Mouse (Mus musculus): ENCODE data around the gene Angptl2. TPM values are rescaled to one million over a fixed set of nuclear protein-coding genes. Genes with fewer than 3 reads are reported as not detected.
"Not testable (repeated sequence)": the region's sequence is repeated elsewhere in the genome, so short reads cannot be mapped to it uniquely, and the experiment has no call there.

Angptl2 gene
- total RNA-seq, 2 experiments from 2014 or later: 4.7 to 7.2 TPM

DNA sequence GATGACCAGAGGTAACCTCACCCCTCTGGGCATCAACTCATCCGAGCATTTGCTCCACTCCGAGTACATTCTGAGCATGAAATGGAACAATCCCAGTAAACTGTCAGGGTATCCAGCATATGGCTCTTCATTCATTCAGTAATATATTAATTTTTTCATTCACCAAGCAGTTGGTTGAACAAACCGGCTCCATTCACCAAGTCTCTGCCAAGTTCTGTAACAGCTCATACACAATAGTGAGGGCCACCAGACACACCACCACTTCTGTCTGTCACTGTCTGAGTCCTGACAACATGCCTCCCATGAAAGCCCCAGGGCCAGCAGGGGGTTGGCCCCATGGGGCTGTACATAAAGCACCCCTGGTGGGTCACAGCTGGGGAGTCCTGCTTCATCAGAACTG lies 25.9 kb upstream of the Angptl2 start:
- DNase-seq: no peak
- intact Hi-C loops (cut with DNase I): loop anchor here (10.0 kb wide), 1 partner anchor 135 kb away; no protein-coding TSS in a partner anchor

DNA sequence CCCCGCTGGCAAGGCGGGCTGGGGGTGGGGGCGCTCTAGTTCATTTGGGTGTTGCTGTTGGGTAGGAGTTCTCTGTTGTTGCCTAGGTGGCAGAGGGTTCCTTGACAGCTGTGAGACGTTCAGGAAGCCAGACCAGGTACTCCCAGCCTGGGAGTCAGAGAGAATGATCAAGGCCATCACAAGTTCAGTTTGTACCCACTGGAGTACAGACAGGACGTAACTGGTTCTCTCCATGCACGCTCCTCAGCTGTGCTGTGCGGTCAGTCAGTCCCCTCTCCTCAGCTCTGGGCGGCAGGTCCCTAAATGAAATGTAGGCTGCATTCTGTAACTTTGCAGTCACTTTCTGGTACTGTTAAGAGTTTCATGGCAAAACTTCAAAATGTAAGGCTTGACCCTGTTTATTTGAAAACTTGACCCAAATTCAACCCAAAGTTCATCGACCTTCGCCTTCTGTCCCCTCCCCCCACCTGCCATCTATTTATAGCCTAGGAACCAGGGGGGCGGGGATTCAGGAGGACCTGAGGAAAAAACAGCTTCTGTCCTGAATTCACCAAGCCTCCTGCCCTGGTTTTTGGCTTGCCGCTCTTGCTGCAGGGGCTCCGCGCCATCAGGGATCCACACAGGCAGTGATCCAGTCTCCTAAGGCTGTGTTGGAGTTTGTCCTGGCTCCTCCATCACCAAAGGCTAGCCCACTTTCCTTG lies 15.4 kb upstream of the Angptl2 start:
- intact Hi-C loops (cut with DNase I): no loop called here
- DNase-seq: no peak

DNA sequence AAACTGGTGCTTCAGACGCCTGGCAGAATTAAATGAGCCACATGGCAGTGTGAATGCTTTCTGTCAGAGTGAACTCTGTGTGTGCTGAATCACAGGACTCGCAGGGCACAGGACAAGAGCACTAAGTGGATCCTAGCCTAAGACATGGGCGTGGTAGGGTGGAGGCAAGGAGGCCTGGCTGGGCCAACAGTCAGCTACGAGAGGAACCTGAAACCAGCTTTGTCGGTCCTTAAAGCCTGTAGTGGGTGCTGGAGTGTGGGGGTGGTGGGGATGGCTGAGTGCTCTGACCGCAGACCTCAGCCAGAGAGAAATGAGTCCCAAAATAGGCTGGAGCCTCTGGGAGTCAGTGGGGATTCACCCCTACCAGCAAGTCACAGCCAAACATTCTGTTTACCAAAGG lies 12.6 kb upstream of the Angptl2 start:
- DNase-seq: no peak
- intact Hi-C loops (cut with DNase I): no loop called here

DNA sequence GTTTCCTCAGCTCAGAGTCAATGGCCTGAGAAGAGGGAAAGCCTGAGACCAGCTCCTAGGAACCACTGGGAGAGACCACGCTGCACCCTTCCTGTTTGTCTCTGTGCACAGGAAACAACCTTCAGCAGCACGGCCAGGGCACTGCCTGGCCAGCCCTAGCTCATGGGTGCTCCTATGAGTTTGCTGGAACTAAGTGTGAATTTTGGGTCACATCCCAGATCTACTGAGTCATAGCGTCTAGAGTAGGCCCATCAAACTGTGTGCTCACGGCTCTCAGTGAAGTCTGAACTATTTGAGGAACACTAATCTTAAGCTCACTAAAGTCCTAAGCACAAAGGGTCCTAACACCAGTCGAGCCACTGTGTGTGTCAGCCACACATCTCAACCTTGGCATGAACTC lies 10.9 kb upstream of the Angptl2 start:
- intact Hi-C loops (cut with DNase I): no loop called here
- no peak for DNase-seq

DNA sequence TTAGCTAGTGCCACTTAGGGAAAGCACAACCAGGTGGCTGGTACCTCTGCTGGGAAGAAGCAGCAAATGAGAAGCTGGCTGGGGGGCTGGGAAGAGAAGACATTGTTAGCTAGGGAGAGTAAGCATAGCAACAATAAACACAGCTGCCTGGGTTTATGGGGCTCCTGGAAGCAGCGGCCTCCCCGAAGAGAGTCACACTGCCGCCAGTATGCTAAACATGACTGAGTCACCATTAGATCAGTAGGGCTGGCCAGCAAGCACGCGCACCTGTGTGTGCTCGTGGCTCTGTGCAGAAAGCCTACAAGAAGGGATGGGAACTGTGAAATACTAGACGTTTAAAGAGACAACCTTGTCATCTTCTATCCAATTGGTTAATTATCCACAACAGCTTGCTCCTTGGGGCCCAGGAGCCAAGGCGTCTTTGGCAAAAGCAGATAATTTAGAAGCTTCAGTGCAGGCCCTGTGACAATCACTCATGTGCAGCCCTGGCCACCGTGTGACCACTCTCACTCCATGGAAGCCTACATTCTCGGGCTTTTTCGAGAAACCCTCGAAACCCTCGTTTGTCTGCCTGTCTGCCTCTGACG lies 9.8 kb upstream of the Angptl2 start:
- intact Hi-C loops (cut with DNase I): no loop called here

DNA sequence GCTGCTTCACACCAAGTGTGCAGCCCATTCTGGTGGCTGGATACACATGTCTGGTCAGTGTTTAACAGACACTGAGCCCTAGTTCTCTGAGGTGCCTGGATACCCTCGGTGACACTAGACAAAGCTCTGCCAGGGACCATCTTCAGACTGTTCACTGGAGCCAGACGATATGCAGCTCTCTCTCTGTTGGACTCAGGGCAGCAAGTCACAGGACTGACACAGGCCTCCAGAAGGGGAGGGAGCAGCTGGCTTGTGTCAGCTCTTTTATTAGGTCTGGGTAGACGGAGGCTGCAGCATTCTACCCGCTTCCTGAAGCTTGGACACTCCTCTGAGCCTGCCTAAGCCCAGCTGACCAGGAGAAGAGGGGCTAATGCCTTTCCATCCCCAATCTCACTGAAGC lies 8.8 kb upstream of the Angptl2 start:
- intact Hi-C loops (cut with DNase I): no loop called here
- peak; percentile 22 for DNase-seq

More for the DNA sequence above, 9.8 kb upstream of the Angptl2 start:
- no peak for DNase-seq

DNA sequence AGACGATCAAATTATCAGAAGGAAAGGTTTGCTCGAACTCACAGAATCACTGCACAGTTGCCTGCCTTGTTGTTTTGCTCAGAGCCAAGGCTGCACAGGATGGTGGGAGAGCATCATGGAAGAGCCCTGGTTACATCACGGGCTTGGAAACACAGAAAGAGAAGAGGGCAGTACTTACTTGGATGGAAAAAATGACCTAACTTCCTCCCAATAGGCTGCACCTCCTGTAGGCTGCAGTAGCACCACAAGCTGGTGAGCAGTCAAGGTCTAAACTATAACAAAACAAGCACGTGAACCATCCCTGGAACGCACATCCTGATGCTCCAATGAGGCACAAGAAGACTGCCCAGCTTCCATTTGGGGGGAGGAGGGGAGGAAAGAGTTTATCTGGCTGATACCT lies 7.7 kb upstream of the Angptl2 start:
- intact Hi-C loops (cut with DNase I): no loop called here
- DNase-seq: no peak

DNA sequence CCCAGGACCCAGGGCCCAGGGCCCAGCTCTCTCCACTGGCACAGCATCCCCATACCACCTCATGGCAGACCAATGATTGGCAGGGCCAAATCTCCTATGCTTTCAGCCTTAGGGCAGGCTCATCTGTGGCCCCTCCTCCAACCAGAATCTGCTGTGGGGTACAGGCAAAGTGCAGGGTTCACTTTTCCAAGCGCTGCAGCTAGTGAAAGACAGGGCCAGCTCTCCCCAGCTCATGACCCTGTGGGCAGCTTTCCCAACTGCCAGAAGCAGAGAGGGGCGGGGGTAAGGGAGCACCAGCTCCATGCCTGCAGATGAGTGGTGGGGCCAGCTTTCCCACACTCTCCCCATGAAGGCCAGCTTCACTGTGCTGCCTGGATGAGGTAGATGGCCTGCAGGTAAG lies 5.0 kb upstream of the Angptl2 start:
- DNase-seq: peak; percentile 30
- intact Hi-C loops (cut with DNase I): no loop called here

DNA sequence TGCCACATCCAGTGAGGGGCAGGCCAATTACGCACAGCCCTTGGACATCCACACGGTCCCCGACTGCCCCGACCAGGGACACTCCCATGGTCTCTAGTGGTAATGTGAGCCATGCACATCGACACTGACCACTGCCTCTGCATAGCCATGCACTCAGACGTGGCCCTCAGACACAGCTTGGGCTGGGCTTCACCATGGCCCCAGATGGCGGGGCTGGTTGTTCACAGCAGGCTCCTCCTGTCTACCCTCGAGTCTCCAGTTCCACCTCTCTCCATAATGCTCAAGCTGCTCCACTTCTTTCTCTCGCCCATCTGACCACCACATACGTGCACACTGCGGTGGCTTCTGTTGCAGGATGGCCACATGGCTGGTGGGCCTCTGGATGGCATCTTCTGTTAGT lies 4.6 kb upstream of the Angptl2 start:
- intact Hi-C loops (cut with DNase I): not testable (repeated sequence)
- DNase-seq: peak; percentile 28

DNA sequence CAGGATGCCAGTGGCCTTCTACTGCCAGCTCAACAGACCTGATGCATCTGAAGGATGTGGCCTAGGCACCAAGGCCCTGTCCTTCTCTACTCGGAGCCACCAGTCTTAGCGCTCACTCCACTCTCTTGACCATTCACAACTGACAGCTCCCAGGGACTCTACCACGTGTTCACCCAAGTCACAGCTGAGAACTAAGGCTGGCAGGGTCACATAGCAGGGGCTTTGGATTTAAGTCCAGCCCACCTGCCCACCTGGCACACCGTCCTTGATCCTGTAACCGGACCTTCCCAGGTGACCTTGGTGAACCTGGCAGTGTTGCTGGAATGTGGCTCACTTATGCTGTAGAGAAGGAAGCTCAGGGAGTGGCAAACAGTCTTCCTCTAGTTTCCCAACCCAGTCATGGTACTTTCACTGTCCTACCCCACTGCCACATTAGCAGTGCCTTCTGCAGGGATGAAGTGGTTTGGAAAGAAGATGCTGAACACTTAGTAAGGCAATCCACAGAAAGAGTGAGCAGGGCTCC lies 631 bp upstream of the Angptl2 start:
- intact Hi-C loops (cut with DNase I): no loop called here
- DNase-seq: no peak

DNA sequence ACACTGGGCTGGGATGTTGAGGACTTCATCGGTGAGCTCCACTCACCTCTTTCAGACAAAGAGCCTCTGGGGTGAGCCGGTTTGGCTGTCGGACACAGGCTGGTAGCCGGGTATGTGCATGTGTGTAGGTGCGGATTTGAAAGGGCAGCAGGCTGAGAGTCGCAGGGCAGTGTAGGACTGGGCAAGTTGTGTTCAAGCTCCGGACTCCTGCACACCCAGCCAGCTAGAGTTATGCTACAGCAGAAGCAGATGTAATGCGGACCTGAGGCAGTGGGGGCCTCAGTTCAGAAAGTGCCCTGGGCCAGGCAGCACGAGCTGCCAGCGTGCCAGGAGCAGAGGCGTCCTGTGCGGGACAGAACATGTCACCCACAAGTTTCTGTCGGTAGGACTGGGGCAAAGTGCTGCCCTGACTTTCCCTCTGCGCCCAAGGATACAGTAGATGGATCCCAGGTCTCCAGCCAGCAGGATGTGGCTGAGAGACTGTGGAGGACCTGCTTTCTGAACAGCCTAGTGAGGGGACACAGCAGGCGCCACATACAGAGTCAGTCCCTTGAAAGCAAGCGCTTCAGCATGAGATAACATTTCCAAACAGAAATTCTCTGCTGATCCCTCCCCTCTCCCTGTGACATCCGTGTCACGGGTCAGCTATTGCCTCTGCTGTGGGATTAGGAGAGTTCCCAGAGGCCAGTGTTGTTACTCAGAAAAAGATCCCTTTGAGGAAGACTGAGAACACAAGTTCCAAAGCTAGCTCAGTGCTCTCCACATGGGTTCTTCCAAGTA lies 966 bp downstream of the Angptl2 start:
- no peak for DNase-seq
- intact Hi-C loops (cut with DNase I): no loop called here

DNA sequence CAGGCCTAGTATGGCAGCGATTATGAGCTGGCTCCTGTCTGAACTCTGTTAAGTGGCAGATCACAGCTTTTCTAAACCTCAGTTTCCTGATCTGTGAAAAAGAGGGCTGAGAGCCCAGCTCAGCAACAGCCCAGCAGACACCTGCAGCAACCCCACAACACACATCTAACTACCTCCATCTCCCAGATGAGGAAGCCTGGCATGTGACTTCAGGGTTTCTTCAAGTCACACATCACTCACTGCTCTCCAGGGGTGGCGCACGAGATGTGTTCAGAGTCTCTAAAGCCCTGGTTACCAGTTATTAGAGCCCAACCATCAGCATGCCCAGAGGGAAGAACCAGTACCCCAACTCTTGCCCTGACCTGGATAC lies 1.5 kb downstream of the Angptl2 start:
- intact Hi-C loops (cut with DNase I): no loop called here
- DNase-seq: no peak

DNA sequence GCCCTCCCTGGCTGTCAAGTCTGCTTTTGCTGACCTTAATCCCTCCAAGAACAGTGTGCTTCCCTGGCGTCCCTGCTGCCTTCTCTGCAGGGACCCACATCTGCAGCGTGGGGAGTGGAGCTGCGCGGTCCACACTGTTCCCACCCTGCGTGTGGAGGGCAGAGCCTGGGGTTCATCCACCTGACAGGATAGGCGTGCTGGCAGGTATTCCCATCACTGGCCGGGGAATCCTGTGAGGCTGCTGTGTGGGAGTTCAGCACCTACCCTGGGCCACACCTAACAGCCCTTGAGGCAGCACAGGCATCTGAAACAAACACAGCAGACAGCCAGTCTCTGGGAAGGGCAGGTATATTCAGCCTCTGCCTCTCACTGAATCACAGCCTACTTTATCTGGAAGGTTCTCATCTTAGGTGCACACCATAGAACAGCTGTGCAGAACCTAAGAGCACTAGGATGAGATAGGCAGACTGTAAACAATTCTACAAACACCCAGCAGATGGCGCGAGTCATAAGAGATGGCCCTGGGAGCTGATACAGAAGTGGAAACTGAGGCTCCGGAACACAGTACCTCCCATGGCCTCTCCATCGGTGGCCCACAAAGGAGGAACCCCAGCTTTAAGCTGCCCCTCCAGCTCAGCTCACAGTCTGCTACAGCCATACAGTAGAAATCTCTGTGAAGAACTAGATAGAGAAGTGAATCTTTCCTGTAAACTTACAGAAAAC lies 3.2 kb downstream of the Angptl2 start:
- intact Hi-C loops (cut with DNase I): no loop called here
- peak; percentile 31 for DNase-seq

DNA sequence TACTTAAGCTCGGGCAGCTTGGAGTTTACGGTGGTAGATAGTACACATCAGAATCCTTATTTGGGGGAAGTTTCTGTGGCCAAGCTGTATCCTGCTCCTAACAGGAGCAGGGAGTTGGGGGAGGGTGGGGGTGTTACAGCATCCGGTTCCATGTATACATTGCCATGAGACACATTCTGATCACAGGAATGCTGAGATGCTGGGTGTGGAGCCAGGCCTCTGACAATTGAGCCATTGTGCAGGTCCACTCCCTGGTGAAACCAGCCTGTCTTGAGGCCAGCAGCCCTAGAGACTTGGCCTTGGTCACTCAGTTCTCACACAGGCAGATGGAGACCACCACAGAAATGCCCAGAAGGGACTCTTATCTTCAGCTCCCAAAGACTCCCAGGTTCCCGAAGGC lies 3.8 kb downstream of the Angptl2 start:
- intact Hi-C loops (cut with DNase I): no loop called here
- DNase-seq: no peak

DNA sequence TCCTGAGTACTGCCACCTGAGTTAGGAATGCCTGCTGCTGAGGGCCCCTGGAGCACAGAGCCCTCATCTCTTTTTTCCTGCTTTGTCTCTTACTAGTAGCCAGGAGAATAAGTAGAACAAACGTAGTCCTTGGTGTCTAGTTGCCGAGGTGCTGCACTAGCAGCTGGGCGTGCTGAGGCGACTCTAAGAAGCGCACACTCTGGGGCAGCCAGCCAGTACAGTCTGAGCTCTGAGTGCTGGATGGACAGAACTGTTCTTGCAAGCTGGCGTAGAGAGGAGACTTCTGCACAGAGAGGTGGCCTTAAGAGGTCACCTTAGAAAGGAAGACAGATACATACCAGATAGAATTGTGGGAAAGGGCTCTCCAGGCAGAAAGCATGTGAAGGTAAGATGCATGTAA lies 4.4 kb downstream of the Angptl2 start:
- intact Hi-C loops (cut with DNase I): no loop called here

DNA sequence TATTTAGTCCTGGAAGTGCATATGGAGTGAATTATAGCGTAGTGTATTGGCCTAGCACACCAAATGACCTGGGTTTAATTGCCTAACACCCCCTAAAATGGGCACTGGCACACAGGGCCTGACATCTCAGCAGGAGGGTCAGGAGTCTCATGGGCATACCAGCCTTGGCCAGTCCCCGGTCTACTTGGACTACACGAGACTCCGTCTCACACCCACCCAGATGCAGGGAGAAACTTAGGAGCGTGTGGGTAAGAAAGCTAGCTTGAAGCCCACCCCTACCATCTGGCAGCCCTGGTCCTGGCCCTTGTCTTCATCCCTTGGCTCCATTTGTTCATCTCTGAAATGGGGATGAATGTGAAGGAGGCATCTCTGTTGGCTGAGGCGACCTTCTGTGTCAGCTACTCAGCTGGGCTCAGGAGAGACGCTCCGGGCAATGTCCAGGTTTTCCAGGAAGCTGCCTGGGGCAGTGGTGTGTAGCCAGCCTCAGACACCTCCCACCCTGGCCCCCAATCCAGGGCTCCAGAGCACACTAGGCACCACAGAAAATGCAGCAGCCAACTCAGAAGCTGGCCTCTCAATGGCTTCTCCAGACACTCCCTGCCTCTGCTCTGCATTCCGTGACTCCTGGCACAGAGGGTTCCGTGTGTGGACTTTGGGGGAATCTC lies 4.9 kb downstream of the Angptl2 start:
- DNase-seq: no peak
- intact Hi-C loops (cut with DNase I): no loop called here

More for the DNA sequence above, 4.4 kb downstream of the Angptl2 start:
- peak; percentile 35 for DNase-seq

DNA sequence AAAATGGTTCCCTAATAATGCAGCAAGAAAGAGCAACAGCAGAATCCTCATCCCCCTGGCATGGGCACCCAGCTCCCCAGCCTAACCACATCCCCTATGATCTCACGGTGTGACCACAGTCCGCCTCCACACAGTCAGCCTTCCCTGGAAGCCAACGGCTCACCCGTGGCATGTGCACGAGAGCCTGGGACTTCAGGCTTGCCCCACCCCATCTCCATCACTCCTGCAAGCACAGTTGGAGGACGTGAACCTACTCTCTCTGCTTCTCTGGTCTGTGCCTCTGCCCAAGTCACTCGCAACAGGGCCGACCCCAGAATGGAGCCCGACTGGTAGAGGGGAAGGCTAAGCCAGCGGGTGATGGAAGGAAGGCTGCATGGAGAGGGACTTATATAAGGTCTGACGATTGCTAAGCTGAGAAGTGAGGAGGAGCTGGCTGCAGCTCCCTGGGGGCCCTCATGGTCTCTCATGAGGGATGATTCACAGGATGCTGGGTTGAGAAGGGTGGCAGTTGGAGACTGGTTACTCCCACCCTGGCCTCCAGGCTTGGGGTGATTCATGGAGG lies 5.6 kb downstream of the Angptl2 start:
- no peak for DNase-seq
- intact Hi-C loops (cut with DNase I): no loop called here

DNA sequence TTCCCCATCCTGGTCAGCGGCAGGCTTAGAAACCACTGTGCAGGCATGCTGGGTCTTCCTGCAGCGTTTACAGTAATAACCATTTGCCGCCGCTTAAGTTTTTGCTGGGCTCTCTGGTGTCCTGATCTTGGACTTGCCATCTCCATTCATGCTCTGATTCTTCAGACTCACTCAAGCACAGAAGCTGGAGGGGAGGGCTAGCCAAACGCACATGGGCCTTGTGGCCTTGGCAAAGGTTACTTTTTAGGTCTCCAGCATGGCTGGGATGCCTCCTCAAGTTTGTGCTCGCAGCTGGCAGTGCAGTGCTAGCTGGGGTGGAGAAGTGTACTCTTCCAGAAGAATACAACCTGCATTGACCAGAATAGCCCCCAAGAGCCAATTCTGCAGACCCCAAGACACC lies 6.6 kb downstream of the Angptl2 start:
- intact Hi-C loops (cut with DNase I): no loop called here
- no peak for DNase-seq

DNA sequence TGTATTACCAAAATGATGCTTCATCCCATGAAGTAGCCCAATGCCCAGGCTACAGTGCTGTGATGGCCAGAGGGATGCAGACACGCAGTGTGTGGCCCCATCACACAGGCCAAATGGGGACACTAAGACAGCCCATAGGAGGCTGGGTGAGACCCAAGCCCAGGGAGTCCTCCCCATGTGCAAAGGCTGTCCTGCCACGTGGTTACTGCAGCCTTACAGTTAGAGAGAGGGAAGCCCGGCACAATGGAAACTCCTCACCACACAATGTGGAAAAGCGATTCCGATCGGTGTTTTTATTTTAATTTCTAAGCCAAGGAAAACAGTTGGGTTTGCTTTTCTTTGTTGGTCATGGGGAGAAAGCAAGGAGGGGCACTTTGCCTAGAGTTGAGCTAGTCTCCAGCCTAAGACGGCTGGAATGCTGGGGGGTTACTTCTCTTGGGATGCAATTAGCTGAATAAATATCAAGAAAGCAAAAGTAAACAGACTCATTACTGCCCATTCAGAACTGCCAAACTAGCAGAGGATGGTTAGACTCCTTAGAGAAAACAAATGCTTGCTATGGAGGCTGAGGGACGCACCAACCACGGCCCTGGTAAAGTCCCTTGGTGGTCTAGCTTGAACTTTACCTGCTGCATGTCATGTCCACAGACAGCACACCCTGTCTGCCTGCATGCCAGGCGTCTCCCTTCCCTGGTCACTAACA lies 7.9 kb downstream of the Angptl2 start:
- intact Hi-C loops (cut with DNase I): no loop called here
- no peak for DNase-seq

DNA sequence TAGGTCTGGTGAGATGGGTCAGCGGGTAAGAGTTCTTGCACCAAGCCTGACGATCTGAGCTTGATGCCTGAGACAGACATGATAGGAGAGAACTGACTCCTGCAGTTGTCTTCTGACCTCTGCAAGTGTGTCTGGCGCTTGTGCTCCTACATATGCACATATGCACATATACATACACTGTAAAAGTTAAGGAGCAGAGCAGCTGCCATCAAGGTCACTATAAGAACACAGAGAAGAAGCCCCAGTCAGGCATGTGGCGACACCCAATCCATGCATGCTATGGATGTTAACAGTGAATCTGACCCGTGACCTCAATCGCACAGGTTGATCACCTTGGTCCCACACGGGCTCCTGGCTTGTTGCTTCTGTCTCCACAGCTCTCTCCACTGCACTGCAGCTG lies 10.1 kb downstream of the Angptl2 start:
- intact Hi-C loops (cut with DNase I): no loop called here
- DNase-seq: no peak
